Mouse (Mus musculus): ENCODE data around the gene Gm29776.
A peak's percentile ranks its signal among the peaks of the same experiment; 100 is the strongest.

Gm29776 gene

DNA sequence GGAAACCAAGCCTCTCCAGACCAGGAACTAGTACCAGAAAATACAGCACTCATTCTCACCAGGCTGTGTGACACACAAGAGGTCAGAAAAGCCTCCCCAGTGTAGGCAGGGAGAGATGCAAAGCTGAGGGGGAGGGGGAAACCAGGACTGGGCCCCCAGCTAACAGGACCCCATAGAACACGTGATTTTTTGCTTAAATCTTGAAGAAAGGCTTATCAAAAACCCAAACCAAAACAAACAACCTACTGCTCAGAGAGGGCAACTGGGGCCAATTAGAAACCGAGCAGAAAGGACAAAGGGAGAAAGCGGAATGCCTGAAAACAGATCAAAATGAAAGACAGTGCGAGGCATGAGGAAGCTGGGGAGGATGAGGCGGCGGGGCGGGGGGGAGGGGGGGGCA lies 45.8 kb downstream of the Gm29776 start:
- peak in 1 of 2 experiments; percentile 55 for DNase-seq (ENCODE audit: inconsistent age in 2 of 2, low spot score in 1 of 2)

DNA sequence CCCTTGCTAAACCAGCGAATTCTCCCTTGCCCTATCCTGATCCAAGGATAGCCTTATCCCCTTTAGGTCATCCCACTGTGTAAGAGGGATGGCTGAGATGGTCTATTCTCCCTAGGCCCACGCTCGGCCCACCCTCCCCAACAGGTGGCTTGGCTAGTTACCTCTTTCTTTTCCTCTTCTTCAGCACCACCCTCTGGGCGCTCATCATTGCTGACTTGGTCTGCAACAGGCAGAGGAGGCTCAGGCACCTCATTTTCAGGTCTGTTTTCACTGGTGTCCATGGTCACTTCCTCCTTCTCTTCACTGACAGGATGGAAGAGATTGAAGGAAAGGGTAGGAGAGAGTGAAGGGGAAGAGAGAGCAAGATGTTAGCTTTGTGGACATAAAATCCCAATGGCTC lies 47.1 kb downstream of the Gm29776 start:
- DNase-seq (ENCODE audit: inconsistent age in 2 of 2, low spot score in 1 of 2) = no peak

DNA sequence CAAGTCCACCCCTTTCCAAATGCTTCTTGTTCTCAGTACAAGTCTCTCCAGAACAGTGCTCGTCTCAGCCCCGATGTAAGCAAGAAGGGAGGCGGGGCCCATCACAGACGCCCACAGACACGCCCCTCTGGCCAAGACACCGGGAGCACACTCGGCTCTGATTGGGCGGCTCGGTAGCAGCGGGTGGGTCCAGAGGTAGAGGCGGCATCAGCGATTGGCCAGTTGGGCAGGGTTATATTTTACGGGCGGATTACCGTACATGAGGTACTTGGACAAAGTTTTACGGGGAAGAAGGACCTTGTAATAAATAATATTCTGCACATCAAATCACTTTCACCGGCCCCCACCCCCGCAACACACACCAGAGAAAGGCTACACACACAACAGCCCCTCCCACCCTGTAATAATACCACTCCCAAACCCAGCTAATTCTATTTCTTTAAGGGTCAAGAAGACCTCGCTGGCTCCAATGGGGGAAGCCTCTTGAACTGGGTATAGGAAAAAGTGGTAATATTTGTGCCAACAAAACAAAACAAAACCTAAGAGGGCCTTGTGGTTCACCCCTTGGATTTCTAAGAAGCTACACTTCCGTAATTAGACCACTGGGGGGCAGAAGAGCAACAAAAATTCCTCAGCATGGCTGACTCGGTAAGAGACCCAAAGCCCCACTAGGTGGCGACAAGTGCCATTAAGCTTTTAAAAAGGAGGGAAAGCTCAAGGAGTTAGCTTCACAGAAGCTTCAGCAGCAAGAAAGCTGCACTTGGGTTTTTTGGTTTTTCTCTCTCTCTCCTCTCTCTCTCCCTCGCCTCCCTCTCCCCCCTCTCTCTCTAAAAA lies 47.8 kb downstream of the Gm29776 start:
- peak; percentile 80 to 93 for DNase-seq (ENCODE audit: inconsistent age in 2 of 2, low spot score in 1 of 2)

DNA sequence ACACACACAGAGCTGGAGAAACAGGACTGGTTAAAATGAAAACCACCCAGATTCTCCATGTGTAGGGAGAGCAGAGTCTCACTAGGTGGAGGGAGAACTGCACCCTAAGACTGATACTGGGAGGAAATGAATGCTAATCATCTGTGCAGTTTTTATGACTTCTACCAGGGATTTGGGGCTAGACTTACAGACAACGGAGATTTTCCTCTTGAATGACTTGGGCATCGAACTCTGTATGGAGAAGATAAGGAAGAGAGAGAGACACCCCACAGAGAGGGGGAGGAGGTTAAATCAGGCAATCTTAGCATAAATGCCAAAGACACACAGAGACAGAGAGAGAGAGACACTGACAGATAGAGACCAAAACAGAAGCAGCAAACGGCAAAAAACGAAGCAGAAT lies 50.7 kb downstream of the Gm29776 start:
- no peak for DNase-seq (ENCODE audit: inconsistent age in 2 of 2, low spot score in 1 of 2)

DNA sequence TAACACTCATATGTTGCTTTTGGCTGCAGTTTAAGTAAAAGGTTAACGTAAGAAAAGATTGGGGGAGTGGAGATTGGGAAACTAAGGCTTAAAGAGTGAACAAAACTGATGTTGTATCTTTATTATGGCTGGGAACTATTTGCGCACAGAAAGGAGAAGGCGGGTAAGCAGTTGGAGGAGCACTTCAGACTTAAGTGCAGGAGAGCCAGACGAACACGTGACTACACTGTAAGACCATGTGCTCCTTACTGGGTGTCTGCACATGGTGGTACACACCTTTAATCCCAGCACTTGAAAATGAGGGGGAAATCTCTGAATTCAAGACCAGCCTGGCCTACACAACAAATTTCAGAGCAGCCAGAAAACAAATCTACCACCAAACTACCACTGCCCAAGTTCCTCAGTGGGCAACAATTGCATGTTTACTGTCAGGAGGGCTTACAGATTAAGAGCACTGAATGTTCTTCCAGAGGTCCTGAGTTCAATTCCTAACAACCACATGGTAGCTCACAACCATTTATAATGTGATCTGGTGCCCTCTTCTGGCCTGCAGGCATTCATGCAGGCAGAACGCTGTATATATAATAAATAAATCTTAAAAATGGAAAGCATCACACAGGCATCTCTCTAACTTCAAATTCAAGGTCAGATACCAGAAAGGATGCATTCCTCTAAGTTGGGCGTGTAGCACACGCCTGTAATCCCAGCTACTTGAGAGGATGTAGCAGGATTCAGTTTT lies 51.6 kb downstream of the Gm29776 start:
- no peak for DNase-seq (ENCODE audit: inconsistent age in 2 of 2, low spot score in 1 of 2)

DNA sequence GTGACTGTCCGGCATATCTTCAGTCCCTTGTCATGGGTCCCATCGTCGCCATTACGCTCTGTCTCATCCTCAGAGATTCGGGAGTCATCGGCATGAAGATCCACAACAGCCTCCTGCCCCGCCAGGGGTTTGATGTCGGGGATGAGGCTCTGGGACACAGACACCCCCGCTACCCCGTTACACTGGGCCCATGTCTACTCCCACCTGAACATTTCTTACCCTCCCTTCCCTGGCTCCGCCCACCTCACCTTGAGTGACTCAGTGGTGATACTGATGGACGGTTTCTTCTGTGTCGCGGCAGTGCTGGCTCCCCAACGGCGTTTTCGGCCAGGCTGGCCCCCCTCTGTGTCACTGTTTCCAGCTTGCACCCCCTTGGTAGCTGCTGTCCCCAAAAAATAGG lies 52.2 kb downstream of the Gm29776 start:
- no peak for DNase-seq (ENCODE audit: inconsistent age in 2 of 2, low spot score in 1 of 2)

DNA sequence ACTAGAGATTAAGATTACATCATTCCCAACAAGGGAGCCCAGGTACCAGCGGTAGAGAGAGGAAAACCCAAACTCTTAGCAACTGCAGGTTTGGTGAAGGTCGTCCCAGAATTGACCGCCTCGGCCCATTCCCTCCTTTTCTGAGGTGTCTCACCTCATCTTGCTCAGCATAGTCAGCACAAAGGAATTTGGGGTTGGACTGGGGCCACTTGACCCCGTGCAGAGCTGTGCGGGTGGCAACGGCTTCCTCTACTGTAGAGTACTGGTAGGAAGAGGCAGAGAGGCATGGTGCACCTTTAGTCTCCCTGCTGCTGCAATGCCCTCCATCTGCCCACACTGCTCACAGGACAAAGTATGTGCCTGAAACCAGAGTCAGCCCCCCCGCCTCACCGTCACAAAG lies 54.3 kb downstream of the Gm29776 start:
- peak; percentile 60 to 73 for DNase-seq (ENCODE audit: inconsistent age in 2 of 2, low spot score in 1 of 2)

DNA sequence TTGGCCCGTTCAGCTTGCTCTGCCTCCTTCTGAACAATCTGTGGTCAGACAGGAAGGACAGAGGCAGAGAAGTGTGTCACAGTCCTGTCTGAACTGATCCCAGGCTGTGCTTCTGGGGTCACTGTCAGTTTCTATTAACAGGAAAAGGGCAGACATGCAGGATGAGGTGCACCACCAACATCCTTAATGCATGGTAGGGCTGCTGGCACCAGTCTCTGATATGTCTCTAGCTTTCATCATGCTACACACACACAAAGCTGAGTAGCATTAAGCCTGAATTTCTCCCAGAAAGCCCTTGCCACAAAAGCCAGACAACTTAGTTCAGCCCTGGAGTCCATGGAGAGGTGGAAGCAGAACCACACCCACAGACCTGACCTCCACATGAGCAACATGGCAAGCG lies 55.6 kb downstream of the Gm29776 start:
- DNase-seq (ENCODE audit: inconsistent age in 2 of 2, low spot score in 1 of 2) = no peak

Data from adrenal gland, adult (tissue).